Mouse (Mus musculus) stomach, embryonic 15.5 days (tissue): ENCODE results near the gene Tlcd2. TPM values are rescaled to one million over a fixed set of nuclear protein-coding genes. Genes with fewer than 3 reads are reported as not detected.

Experiments
- ATAC-seq: fragments of 200-750 bp; cut with Nextera tagmentation; 2 replicates; pipeline ENCODE4 v1.8.0; 2017; ENCODE audit warnings: low read depth, moderate number of reproducible peaks, moderate TSS enrichment; ENCODE audit not compliant: insufficient read depth, low FRiP score
- H3K27ac ChIP-seq: fragments of 300-500 bp; sonication (generic); 2 replicates; pipeline ENCODE4 v1.5.1; 2015; ENCODE audit warnings: mild to moderate bottlenecking, inconsistent platforms
- H3K27me3 ChIP-seq: fragments of 300-500 bp; sonication (generic); replicated peaks from 2 replicates; pipeline ENCODE4 v1.6.1; 2015; ENCODE audit warnings: inconsistent platforms
- H3K36me3 ChIP-seq: fragments of 300-500 bp; sonication (generic); 2 replicates; pipeline ENCODE4 v1.6.1; 2015; ENCODE audit warnings: inconsistent platforms
- H3K4me1 ChIP-seq: fragments of 300-500 bp; sonication (generic); 2 replicates; pipeline ENCODE4 v1.6.1; 2015; ENCODE audit warnings: inconsistent platforms
- H3K4me2 ChIP-seq: fragments of 300-500 bp; sonication (generic); 2 replicates; pipeline ENCODE4 v1.6.1; 2015; ENCODE audit warnings: mild to moderate bottlenecking, inconsistent platforms
- H3K4me3 ChIP-seq: fragments of 300-500 bp; sonication (generic); replicated peaks from 2 replicates; pipeline ENCODE4 v1.5.1; 2015; ENCODE audit warnings: inconsistent platforms
- H3K9ac ChIP-seq: fragments of 300-500 bp; sonication (generic); 2 replicates; pipeline ENCODE4 v1.6.1; 2015; ENCODE audit warnings: inconsistent platforms
- H3K9me3 ChIP-seq: fragments of 300-500 bp; sonication (generic); 2 replicates; pipeline ENCODE4 v1.6.1; 2016; ENCODE audit warnings: inconsistent platforms
- WGBS: fragments of 180-500 bp; shearing (Covaris S2); methylation state at CpG from one replicate; pipeline ENCODE4 v1.1.7; 2015; 5-methylcytosine and 5-hydroxymethylcytosine counted together
- microRNA counts: library from miRNA; unstranded; fragments of <30 nt; microRNA quantifications from one replicate; lab custom pipeline; 2016
- microRNA-seq: library from miRNA; unstranded; fragments of <30 nt; microRNA quantifications from one replicate; pipeline ENCODE4, GENCODE M21; 2016
- polyA plus RNA-seq: library from polyadenylated mRNA; unstranded; fragments of >200 nt; fragmentation: Nextera tagmentation; extraction: Ambion mirVana; gene quantifications from 2 replicates; pipeline ENCODE4 v1.2.1, GENCODE M21; 2015

The Tlcd2 gene
- polyA plus RNA-seq, 1 experiment from 2014 or later = 22.3 TPM

- Histone ChIP-seq H3K27me3 (no peaks in the 10 kb centered on the region), H3K36me3 (peaks cover 29% of the 10 kb centered on the region), H3K27ac (peak overlapping the region; percentile 88), H3K4me3 (peak overlapping the region; percentile 48), H3K9me3 (no peaks in the 10 kb centered on the region), H3K4me1 (peaks cover 25% of the 10 kb centered on the region), H3K9ac (peak overlapping the region; percentile 44), H3K4me2 (peak overlapping the region; percentile 94)
- 4% methylated on average over 24 of the region's 24 CpGs for WGBS
- ATAC-seq = peak; percentile 87
These were observed 49.1 kb downstream of the Tlcd2 start for GRCm38 (mm10) chr11:75510627-75510993.

GRCm38 (mm10) chr11:75511213-75511612, 49.7 kb downstream of the Tlcd2 start:
- Histone ChIP-seq H3K36me3 (peaks cover 23% of the 10 kb centered on the region), H3K9ac (no peak overlapping the region), H3K4me1 (peaks cover 25% of the 10 kb centered on the region), H3K27ac (no peak overlapping the region), H3K4me3 (no peak overlapping the region), H3K4me2 (no peak overlapping the region), H3K27me3 (no peaks in the 10 kb centered on the region), H3K9me3 (no peaks in the 10 kb centered on the region)
- WGBS = 75% methylated on average over 6 of the region's 6 CpGs
- ATAC-seq = no peak

GRCm38 (mm10) chr11:75512301-75513018, 50.9 kb downstream of the Tlcd2 start:
- Histone ChIP-seq H3K9me3 (no peaks in the 10 kb centered on the region), H3K4me2 (no peak overlapping the region), H3K9ac (no peak overlapping the region), H3K27me3 (no peaks in the 10 kb centered on the region), H3K4me1 (peaks cover 25% of the 10 kb centered on the region), H3K27ac (no peak overlapping the region), H3K36me3 (peaks cover 18% of the 10 kb centered on the region), H3K4me3 (no peak overlapping the region)
- ATAC-seq = no peak
- 82% methylated on average over 9 of the region's 9 CpGs for WGBS

- no peaks in the 10 kb centered on the region for H3K9me3 ChIP-seq
- H3K4me1 ChIP-seq = peaks cover 25% of the 10 kb centered on the region
- no peak within 1 kb of the TSS; the same call in 1 of the 2 replicates for H3K4me2 ChIP-seq
- H3K36me3 ChIP-seq = peaks cover 11% of the 10 kb centered on the region
- H3K27me3 ChIP-seq = no peaks in the 10 kb centered on the region
- peak within 1 kb of the TSS; percentile 17; the same call in 1 of the 2 replicates for H3K4me3 ChIP-seq
- whole genome bisulfite sequencing = 53% methylated on average over 8 of the region's 8 CpGs
- ATAC-seq = no peak
- H3K27ac ChIP-seq = no peak within 1 kb of the TSS
- no peak within 1 kb of the TSS for H3K9ac ChIP-seq
These were observed 51.8 kb downstream of the Tlcd2 start, which contains the start of gene Scarf1 for GRCm38 (mm10) chr11:75513336-75513735. TSS of gene Scarf1 (plus strand) at chr11:75513540.

- WGBS = 92% methylated on average over 25 of the region's 25 CpGs
These were observed 53.7 kb downstream of the Tlcd2 start for GRCm38 (mm10) chr11:75515186-75515585.

GRCm38 (mm10) chr11:75519834-75520633, 58.5 kb downstream of the Tlcd2 start:
- 71% methylated on average over 15 of the region's 15 CpGs for WGBS
- ATAC-seq = no peak
- Histone ChIP-seq H3K4me1 (no peaks in the 10 kb centered on the region), H3K4me3 (no peak overlapping the region), H3K9me3 (no peaks in the 10 kb centered on the region), H3K9ac (no peak overlapping the region), H3K36me3 (no peaks in the 10 kb centered on the region), H3K27me3 (no peaks in the 10 kb centered on the region), H3K27ac (no peak overlapping the region), H3K4me2 (no peak overlapping the region)

More at GRCm38 (mm10) chr11:75515186-75515585, 53.7 kb downstream of the Tlcd2 start:
- H3K9ac ChIP-seq = no peak overlapping the region
- no peaks in the 10 kb centered on the region for H3K27me3 ChIP-seq
- H3K4me2 ChIP-seq = no peak overlapping the region
- H3K9me3 ChIP-seq = no peaks in the 10 kb centered on the region
- ATAC-seq = no peak
- H3K4me3 ChIP-seq = no peak overlapping the region
- no peak overlapping the region for H3K27ac ChIP-seq
- peaks cover 9% of the 10 kb centered on the region for H3K4me1 ChIP-seq
- H3K36me3 ChIP-seq = no peaks in the 10 kb centered on the region

MicroRNAs encoded within 50 kb of the gene (microRNA counts, 519-probe panel; counts per million panel counts)
- microRNA mmu-miR-22 (lab: Ali Mortazavi, UCI) = 3,419 counts per million, percentile 86 among the panel's probes with 10 or more counts

Small RNA genes within 50 kb of the gene (microRNA-seq; reads per million reads assigned to microRNA genes)
- 2,568 reads per million, percentile 84 among the genes with 10 or more reads in this experiment for gene Mir22

Other genes with a start within 250 kb of the Tlcd2 start
- gene Rpa1, start 113.4 kb upstream of the Tlcd2 start, polyA plus RNA-seq = 98.5 and 101 TPM in 2 replicates
- 10.9 and 11.4 TPM in 2 replicates for gene Smyd4, start 113.3 kb upstream of the Tlcd2 start, polyA plus RNA-seq
- 49.5 and 62.5 TPM in 2 replicates for gene Serpinf1, start 39.0 kb upstream of the Tlcd2 start, polyA plus RNA-seq
- gene Serpinf2, start 22.1 kb upstream of the Tlcd2 start, polyA plus RNA-seq = 50.0 and 64.1 TPM in 2 replicates
- 6.0 and 6.4 TPM in 2 replicates for gene Wdr81, start 7.0 kb upstream of the Tlcd2 start, polyA plus RNA-seq
- 49.9 and 58.6 TPM in 2 replicates for gene Prpf8, start 25.1 kb downstream of the Tlcd2 start, polyA plus RNA-seq
- 1.0 and 1.1 TPM in 2 replicates for gene Rilp, start 48.4 kb downstream of the Tlcd2 start, polyA plus RNA-seq
- gene Scarf1, start 51.8 kb downstream of the Tlcd2 start, polyA plus RNA-seq = 6.3 and 7.1 TPM in 2 replicates
- 4.9 and 6.3 TPM in 2 replicates for gene Slc43a2, start 70.0 kb downstream of the Tlcd2 start, polyA plus RNA-seq
- 82.4 and 83.4 TPM in 2 replicates for gene Pitpna, start 126.4 kb downstream of the Tlcd2 start, polyA plus RNA-seq
- 18.9 and 20.2 TPM in 2 replicates for gene Inpp5k, start 169.3 kb downstream of the Tlcd2 start, polyA plus RNA-seq
- 55.5 and 56.4 TPM in 2 replicates for gene Myo1c, start 188.8 kb downstream of the Tlcd2 start, polyA plus RNA-seq
- 108 and 116 TPM in 2 replicates for gene Crk, start 217.5 kb downstream of the Tlcd2 start, polyA plus RNA-seq